Mouse (Mus musculus) hindbrain, embryonic 14.5 days (tissue): ENCODE measurements around the gene Fam83g. TPM values are rescaled to one million over a fixed set of nuclear protein-coding genes. Genes with fewer than 3 reads are reported as not detected.

Experiments used
- ATAC-seq: fragments of 200-750 bp; cut with Nextera tagmentation; 2 replicates; pipeline ENCODE4 v1.8.0; 2017; ENCODE audit warnings: moderate number of reproducible peaks, mild to moderate bottlenecking, moderate TSS enrichment, moderate library complexity; ENCODE audit not compliant: low FRiP score
- DNase-seq: peaks from one replicate; pipeline ENCODE4 v3.0.0-alpha.2; 2015; ENCODE audit warnings: low spot score
- H3K27ac ChIP-seq: fragments of 300-500 bp; sonication (generic); 2 replicates; pipeline ENCODE4 v1.5.1; 2014; ENCODE audit warnings: mild to moderate bottlenecking, moderate library complexity
- H3K27me3 ChIP-seq: fragments of 300-500 bp; sonication (generic); 2 replicates; pipeline ENCODE4 v1.6.1; 2014; ENCODE audit warnings: mild to moderate bottlenecking, low read length, mixed read lengths; ENCODE audit not compliant: control insufficient read depth, insufficient read depth
- H3K36me3 ChIP-seq: fragments of 300-500 bp; sonication (generic); replicated peaks from 2 replicates; pipeline ENCODE4 v1.6.1; 2014; ENCODE audit not compliant: control insufficient read depth, insufficient read depth
- H3K4me1 ChIP-seq: fragments of 300-500 bp; sonication (generic); replicated peaks from 2 replicates; pipeline ENCODE4 v1.6.1; 2014; ENCODE audit warnings: antibody characterized with exemption, low read length, mixed read lengths; ENCODE audit not compliant: control insufficient read depth, insufficient read depth
- H3K4me2 ChIP-seq: fragments of 300-500 bp; sonication (generic); replicated peaks from 2 replicates; pipeline ENCODE4 v1.6.1; 2014; ENCODE audit warnings: mild to moderate bottlenecking, moderate library complexity
- H3K4me3 ChIP-seq: fragments of 300-500 bp; sonication (generic); replicated peaks from 2 replicates; pipeline ENCODE4 v1.5.1; 2014; ENCODE audit warnings: mild to moderate bottlenecking, low read length
- H3K9ac ChIP-seq: fragments of 300-500 bp; sonication (generic); 2 replicates; pipeline ENCODE4 v1.6.1; 2014
- H3K9me3 ChIP-seq: fragments of 300-500 bp; sonication (generic); 2 replicates; pipeline ENCODE4 v1.6.1; 2016; ENCODE audit warnings: low read length; ENCODE audit not compliant: control insufficient read depth
- WGBS: fragments of 180-500 bp; shearing (Covaris S2); extraction: QIAGEN DNeasy Blood & Tissue Kit; methylation state at CpG from one replicate; pipeline ENCODE4 v1.1.7; 2014; 5-methylcytosine and 5-hydroxymethylcytosine counted together
- polyA plus RNA-seq: library from polyadenylated mRNA; unstranded; fragments of >200 nt; fragmentation: Nextera tagmentation; extraction: Ambion mirVana; gene quantifications from 2 replicates; pipeline ENCODE4 v1.2.1, GENCODE M21; 2014

Fam83g gene
- polyA plus RNA-seq, 1 experiment from 2014 or later = 0.20 TPM

- no peak for DNase-seq
- Histone ChIP-seq H3K4me2 (no peak overlapping the region), H3K4me3 (no peak overlapping the region), H3K4me1 (0 out of 2 replicates have a peak, but pooled peaks cover 7% of the 10 kb centered on the region), H3K9me3 (no peaks in the 10 kb centered on the region), H3K9ac (no peak overlapping the region), H3K36me3 (no peaks in the 10 kb centered on the region), H3K27me3 (peaks cover 16% of the 10 kb centered on the region), H3K27ac (no peak overlapping the region)
- no peak for ATAC-seq
- 80% methylated on average over 4 of the region's 4 CpGs for WGBS
Observed at GRCm38 (mm10) chr11:61679091-61679866, 4.6 kb upstream of the Fam83g start.

- WGBS = 65% methylated on average over 8 of the region's 8 CpGs
- Histone ChIP-seq H3K36me3 (no peaks in the 10 kb centered on the region), H3K4me3 (no peak overlapping the region), H3K4me1 (no peaks in the 10 kb centered on the region), H3K9me3 (no peaks in the 10 kb centered on the region), H3K4me2 (no peak overlapping the region), H3K27ac (no peak overlapping the region), H3K9ac (no peak overlapping the region), H3K27me3 (peaks cover 36% of the 10 kb centered on the region)
- ATAC-seq = no peak
- DNase-seq = no peak
Observed at GRCm38 (mm10) chr11:61685119-61685725, 1.3 kb downstream of the Fam83g start.

- 72% methylated on average over 2 of the region's 2 CpGs for WGBS
- ATAC-seq = no peak
Observed at GRCm38 (mm10) chr11:61686141-61686540, 2.2 kb downstream of the Fam83g start.

GRCm38 (mm10) chr11:61686906-61687453, 3.1 kb downstream of the Fam83g start:
- Histone ChIP-seq H3K9ac (no peak overlapping the region), H3K36me3 (no peaks in the 10 kb centered on the region), H3K27me3 (peaks cover 36% of the 10 kb centered on the region), H3K4me2 (no peak overlapping the region), H3K9me3 (no peaks in the 10 kb centered on the region), H3K4me3 (no peak overlapping the region), H3K4me1 (no peaks in the 10 kb centered on the region), H3K27ac (no peak overlapping the region)
- no peak for DNase-seq
- 38% methylated on average over 10 of the region's 10 CpGs for WGBS
- no peak for ATAC-seq

More at GRCm38 (mm10) chr11:61686141-61686540, 2.2 kb downstream of the Fam83g start:
- Histone ChIP-seq H3K36me3 (no peaks in the 10 kb centered on the region), H3K27ac (no peak overlapping the region), H3K4me2 (no peak overlapping the region), H3K4me3 (no peak overlapping the region), H3K9me3 (no peaks in the 10 kb centered on the region), H3K27me3 (peaks cover 36% of the 10 kb centered on the region), H3K4me1 (no peaks in the 10 kb centered on the region), H3K9ac (no peak overlapping the region)
- no peak for DNase-seq

DNA sequence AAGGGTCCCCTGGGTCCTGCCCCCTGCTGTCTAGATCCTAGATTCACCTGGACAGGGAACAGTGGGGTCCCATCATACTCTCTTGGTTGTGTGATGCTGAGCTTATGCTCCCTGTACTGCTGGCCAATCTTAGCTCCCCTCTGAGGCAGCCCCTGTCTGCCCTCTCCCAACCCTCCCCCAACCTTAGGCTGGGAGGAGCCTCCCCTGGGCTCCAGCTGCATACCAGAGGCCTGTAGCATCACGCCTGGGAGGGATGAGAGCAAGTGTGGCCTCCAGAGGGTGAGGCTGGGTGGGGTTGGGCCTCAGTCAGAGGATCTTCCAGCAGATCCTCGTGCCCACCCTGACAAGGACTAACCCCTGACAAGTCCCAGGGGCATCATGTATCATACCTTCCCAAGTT, 3.7 kb downstream of the Fam83g start:
- ATAC-seq (no peak), DNase-seq (no peak)
- Histone ChIP-seq H3K4me2 (no peak overlapping the region), H3K9ac (no peak overlapping the region), H3K4me1 (no peaks in the 10 kb centered on the region), H3K4me3 (no peak overlapping the region), H3K27me3 (peaks cover 36% of the 10 kb centered on the region), H3K9me3 (no peaks in the 10 kb centered on the region), H3K27ac (no peak overlapping the region), H3K36me3 (no peaks in the 10 kb centered on the region)
- 47% methylated on average over 2 of the region's 2 CpGs for WGBS

GRCm38 (mm10) chr11:61692996-61693395, 9.1 kb downstream of the Fam83g start:
- WGBS = 88% methylated on average over 5 of the region's 5 CpGs
- Histone ChIP-seq H3K4me1 (no peaks in the 10 kb centered on the region), H3K27ac (no peak overlapping the region), H3K4me2 (no peak overlapping the region), H3K36me3 (no peaks in the 10 kb centered on the region), H3K9ac (no peak overlapping the region), H3K9me3 (no peaks in the 10 kb centered on the region), H3K27me3 (no peaks in the 10 kb centered on the region), H3K4me3 (no peak overlapping the region)
- ATAC-seq (no peak), DNase-seq (no peak)

- Histone ChIP-seq H3K4me1 (no peaks in the 10 kb centered on the region), H3K9ac (no peak overlapping the region), H3K36me3 (no peaks in the 10 kb centered on the region), H3K27me3 (no peaks in the 10 kb centered on the region), H3K4me3 (no peak overlapping the region), H3K4me2 (no peak overlapping the region), H3K9me3 (no peaks in the 10 kb centered on the region), H3K27ac (no peak overlapping the region)
- ATAC-seq (no peak), DNase-seq (no peak)
Observed at GRCm38 (mm10) chr11:61698852-61699251, 15.0 kb downstream of the Fam83g start.

- no peak overlapping the region for H3K4me3 ChIP-seq
- DNase-seq = no peak
- H3K27ac ChIP-seq = no peak overlapping the region
- H3K36me3 ChIP-seq = no peaks in the 10 kb centered on the region
- H3K4me1 ChIP-seq = no peaks in the 10 kb centered on the region
- H3K9ac ChIP-seq = no peak overlapping the region
- no peaks in the 10 kb centered on the region for H3K27me3 ChIP-seq
- no peaks in the 10 kb centered on the region for H3K9me3 ChIP-seq
- 96% methylated on average over 5 of the region's 5 CpGs for WGBS
- no peak overlapping the region for H3K4me2 ChIP-seq
- no peak for ATAC-seq
Observed at GRCm38 (mm10) chr11:61699460-61699859, 15.6 kb downstream of the Fam83g start.

GRCm38 (mm10) chr11:61699933-61700332, 16.0 kb downstream of the Fam83g start:
- peak; percentile 36 for DNase-seq
- Histone ChIP-seq H3K27me3 (no peaks in the 10 kb centered on the region), H3K36me3 (no peaks in the 10 kb centered on the region), H3K4me2 (no peak overlapping the region), H3K4me1 (no peaks in the 10 kb centered on the region), H3K9ac (no peak overlapping the region), H3K9me3 (no peaks in the 10 kb centered on the region), H3K4me3 (no peak overlapping the region), H3K27ac (no peak overlapping the region)
- ATAC-seq = no peak
- WGBS = 43% methylated on average over 4 of the region's 4 CpGs
